Mouse (Mus musculus): Measurements from ENCODE around the gene Trim7. TPM values are rescaled to one million over a fixed set of nuclear protein-coding genes. Genes with fewer than 3 reads are reported as not detected.

The Trim7 gene
- polyA plus RNA-seq, 1 experiment from 2014 or later: 3.0 TPM

- H3K9ac ChIP-seq (ENCODE audit: low read length): peak overlapping the region; percentile 95
- DNase-seq (ENCODE audit: low spot score): no peak
- WGBS: 62% methylated on average over 16 of the region's 16 CpGs
- H3K4me3 ChIP-seq (ENCODE audit: low read depth, low read length): peak overlapping the region; percentile 73
- H3K4me1 ChIP-seq (replicated peaks; ENCODE audit: control insufficient read depth, insufficient read depth): no peaks in the 10 kb centered on the region
- TF ChIP-seq EP300 (optimal IDR thresholded peaks at IDR 0.05): no peak
- TF ChIP-seq CTCF (IDR thresholded peaks at IDR 0.05; ENCODE audit: low read depth): no peak
- no peak for ATAC-seq (ENCODE audit: low FRiP score, low TSS enrichment)
- H3K4me2 ChIP-seq (replicated peaks; ENCODE audit: low read depth): peak overlapping the region; percentile 83
- H3K27me3 ChIP-seq (ENCODE audit: control insufficient read depth, insufficient read depth, low read length): no peaks in the 10 kb centered on the region
- H3K9me3 ChIP-seq (ENCODE audit: control insufficient read depth, low read length): no peaks in the 10 kb centered on the region
- H3K27ac ChIP-seq (replicated peaks): peak overlapping the region; percentile 99; the same call in 1 of the 2 replicates
- H3K36me3 ChIP-seq (ENCODE audit: control insufficient read depth, insufficient read depth, low read length): peaks cover 7% of the 10 kb centered on the region; the same call in 1 of the 2 replicates
These were observed 10.1 kb upstream of the Trim7 start for GRCm38 (mm10) chr11:48815851-48816250.

GRCm38 (mm10) chr11:48816281-48816781 is 9.6 kb upstream of the Trim7 start:
- Histone ChIP-seq H3K4me2 (replicated peaks; ENCODE audit: low read depth) (peak overlapping the region; percentile 83), H3K4me1 (replicated peaks; ENCODE audit: control insufficient read depth, insufficient read depth) (no peaks in the 10 kb centered on the region), H3K27ac (replicated peaks) (peak overlapping the region; percentile 99), H3K9ac (ENCODE audit: low read length) (peak overlapping the region; percentile 95), H3K4me3 (ENCODE audit: low read depth, low read length) (peak overlapping the region; percentile 73), H3K9me3 (ENCODE audit: control insufficient read depth, low read length) (no peaks in the 10 kb centered on the region), H3K36me3 (ENCODE audit: control insufficient read depth, insufficient read depth, low read length) (peaks cover 7% of the 10 kb centered on the region; the same call in 1 of the 2 replicates), H3K27me3 (ENCODE audit: control insufficient read depth, insufficient read depth, low read length) (no peaks in the 10 kb centered on the region)
- ATAC-seq (ENCODE audit: low FRiP score, low TSS enrichment) (peak; percentile 27; the same call in 1 of the 2 replicates), DNase-seq (ENCODE audit: low spot score) (peak; percentile 56)
- 5% methylated on average over 19 of the region's 23 CpGs for WGBS
- TF ChIP-seq EP300 (optimal IDR thresholded peaks at IDR 0.05): no peak
- TF ChIP-seq CTCF (IDR thresholded peaks at IDR 0.05; ENCODE audit: low read depth): no peak

- H3K27me3 ChIP-seq (ENCODE audit: control insufficient read depth, insufficient read depth, low read length): no peaks in the 10 kb centered on the region
- under 1% methylated on average over 61 of the region's 77 CpGs for WGBS
- peak within 1 kb of the TSS; percentile 73 for H3K4me3 ChIP-seq (ENCODE audit: low read depth, low read length)
- H3K9ac ChIP-seq (ENCODE audit: low read length): peak within 1 kb of the TSS; percentile 95
- DNase-seq (ENCODE audit: low spot score) (peak; percentile 99), ATAC-seq (ENCODE audit: low FRiP score, low TSS enrichment) (peak; percentile 97)
- H3K36me3 ChIP-seq (ENCODE audit: control insufficient read depth, insufficient read depth, low read length): peaks cover 3% of the 10 kb centered on the region; the same call in 1 of the 2 replicates
- peak within 1 kb of the TSS; percentile 99 for H3K27ac ChIP-seq (replicated peaks)
- H3K4me2 ChIP-seq (replicated peaks; ENCODE audit: low read depth): peak within 1 kb of the TSS; percentile 83
- peak; percentile 17 for TF ChIP-seq EP300 (optimal IDR thresholded peaks at IDR 0.05)
- peak; percentile 38; the same call in 1 of the 2 replicates for TF ChIP-seq CTCF (IDR thresholded peaks at IDR 0.05; ENCODE audit: low read depth)
- no peaks in the 10 kb centered on the region for H3K4me1 ChIP-seq (replicated peaks; ENCODE audit: control insufficient read depth, insufficient read depth)
- no peaks in the 10 kb centered on the region for H3K9me3 ChIP-seq (ENCODE audit: control insufficient read depth, low read length)
These were observed 8.9 kb upstream of the Trim7 start, which contains the start of gene Trim41 for GRCm38 (mm10) chr11:48816800-48817665. TSS of gene Trim41 (minus strand) at chr11:48817353.

- no peak for TF ChIP-seq CTCF (IDR thresholded peaks at IDR 0.05; ENCODE audit: low read depth)
- Histone ChIP-seq H3K4me1 (replicated peaks; ENCODE audit: control insufficient read depth, insufficient read depth) (no peaks in the 10 kb centered on the region), H3K9ac (ENCODE audit: low read length) (peak overlapping the region; percentile 95), H3K27me3 (ENCODE audit: control insufficient read depth, insufficient read depth, low read length) (no peaks in the 10 kb centered on the region), H3K9me3 (ENCODE audit: control insufficient read depth, low read length) (no peaks in the 10 kb centered on the region), H3K27ac (replicated peaks) (peak overlapping the region; percentile 99), H3K4me3 (ENCODE audit: low read depth, low read length) (peak overlapping the region; percentile 73), H3K4me2 (replicated peaks; ENCODE audit: low read depth) (peak overlapping the region; percentile 53), H3K36me3 (ENCODE audit: control insufficient read depth, insufficient read depth, low read length) (no peaks in the 10 kb centered on the region)
- ATAC-seq (ENCODE audit: low FRiP score, low TSS enrichment) (no peak), DNase-seq (ENCODE audit: low spot score) (no peak)
- WGBS: 3% methylated on average over 9 of the region's 9 CpGs
These were observed 8.1 kb upstream of the Trim7 start for GRCm38 (mm10) chr11:48817794-48818193.

GRCm38 (mm10) chr11:48818346-48818745 is 7.6 kb upstream of the Trim7 start:
- Histone ChIP-seq H3K27ac (replicated peaks) (peak overlapping the region; percentile 99), H3K4me1 (replicated peaks; ENCODE audit: control insufficient read depth, insufficient read depth) (no peaks in the 10 kb centered on the region), H3K36me3 (ENCODE audit: control insufficient read depth, insufficient read depth, low read length) (no peaks in the 10 kb centered on the region), H3K27me3 (ENCODE audit: control insufficient read depth, insufficient read depth, low read length) (no peaks in the 10 kb centered on the region), H3K4me2 (replicated peaks; ENCODE audit: low read depth) (peak overlapping the region; percentile 53), H3K9me3 (ENCODE audit: control insufficient read depth, low read length) (no peaks in the 10 kb centered on the region), H3K4me3 (ENCODE audit: low read depth, low read length) (peak overlapping the region; percentile 73), H3K9ac (ENCODE audit: low read length) (peak overlapping the region; percentile 95)
- TF ChIP-seq CTCF (IDR thresholded peaks at IDR 0.05; ENCODE audit: low read depth) (no peak), EP300 (optimal IDR thresholded peaks at IDR 0.05) (no peak)
- under 1% methylated on average over 16 of the region's 16 CpGs for WGBS
- ATAC-seq (ENCODE audit: low FRiP score, low TSS enrichment) (0 out of 2 replicates have a peak, but pooled peaks have one; percentile 12), DNase-seq (ENCODE audit: low spot score) (peak; percentile 82)
